Mouse (Mus musculus) heart, postnatal 0 days (tissue): ENCODE data around the gene Tcl1b1.
"Not testable (repeated sequence)": the region's sequence is repeated elsewhere in the genome, so short reads cannot be mapped to it uniquely, and the experiment has no call there.

Experiments
- CTCF ChIP-seq: IDR thresholded peaks from 2 replicates; pipeline ENCODE4 v1.5.1; 2016; ENCODE audit warnings: antibody characterized with exemption, control low read depth, low read depth
- EP300 ChIP-seq: IDR thresholded peaks from 2 replicates; pipeline ENCODE4 v1.6.1; 2016; ENCODE audit warnings: antibody characterized with exemption, low read depth

- not testable (repeated sequence) for TF ChIP-seq CTCF, EP300
Measured at GRCm38 (mm10) chr12:105137729-105138128, 21.8 kb upstream of the Tcl1b1 start.
